Mouse (Mus musculus): ENCODE measurements around the gene Eef2kmt. TPM values are rescaled to one million over a fixed set of nuclear protein-coding genes. Genes with fewer than 3 reads are reported as not detected.

Eef2kmt gene
- polyA plus RNA-seq, 1 experiment, result 12.6 TPM

GRCm38 (mm10) chr16:5272371-5272770 is 16.6 kb upstream of the Eef2kmt start:
- no peaks in the 10 kb centered on the region for H3K79me3 ChIP-seq (ENCODE audit: low read depth)
- H3K36me3 ChIP-seq (ENCODE audit: control insufficient read depth, insufficient read depth), result no peaks in the 10 kb centered on the region
- TF ChIP-seq FOSL1 (IDR thresholded peaks at IDR 0.05; ENCODE audit: insufficient read depth, low read length, poor library complexity, severe bottlenecking) (no peak), CTCF (IDR thresholded peaks at IDR 0.05; ENCODE audit: control insufficient read depth, insufficient read depth, insufficient read length) (no peak), CEBPB (IDR thresholded peaks at IDR 0.05; ENCODE audit: low read depth) (no peak), MAX (IDR thresholded peaks at IDR 0.05) (no peak), MYOG (IDR thresholded peaks at IDR 0.05; ENCODE audit: control insufficient read depth, extremely low read depth, insufficient read length) (no peak), USF1 (IDR thresholded peaks at IDR 0.05; ENCODE audit: low read depth) (no peak)
- no peak overlapping the region for H3ac ChIP-seq (ENCODE audit: control insufficient read depth, insufficient read length, low read depth)
- H3K4me3 ChIP-seq (ENCODE audit: insufficient read depth, poor library complexity, severe bottlenecking), result no peak overlapping the region
- peaks cover 4% of the 10 kb centered on the region for H3K27me3 ChIP-seq (ENCODE audit: control insufficient read depth, insufficient read depth, insufficient read length)
- no peaks in the 10 kb centered on the region for H3K79me2 ChIP-seq (ENCODE audit: control insufficient read depth, insufficient read depth)

- H3K79me2 ChIP-seq (ENCODE audit: control insufficient read depth, insufficient read depth), result no peaks in the 10 kb centered on the region
- TF ChIP-seq MYOG (IDR thresholded peaks at IDR 0.05; ENCODE audit: control insufficient read depth, extremely low read depth, insufficient read length), result no peak
- TF ChIP-seq CEBPB (IDR thresholded peaks at IDR 0.05; ENCODE audit: low read depth), result no peak
- TF ChIP-seq MAX (IDR thresholded peaks at IDR 0.05), result no peak
- TF ChIP-seq CTCF (IDR thresholded peaks at IDR 0.05; ENCODE audit: control insufficient read depth, insufficient read depth, insufficient read length), result no peak
- no peak for TF ChIP-seq MYOD1 (IDR thresholded peaks at IDR 0.05; ENCODE audit: control insufficient read depth, insufficient read length, low read depth)
- no peak for TF ChIP-seq FOSL1 (IDR thresholded peaks at IDR 0.05; ENCODE audit: insufficient read depth, low read length, poor library complexity, severe bottlenecking)
- TF ChIP-seq USF1 (IDR thresholded peaks at IDR 0.05; ENCODE audit: low read depth), result no peak
- H3K27me3 ChIP-seq (ENCODE audit: control insufficient read depth, insufficient read depth, insufficient read length), result peaks cover 4% of the 10 kb centered on the region
- no peak overlapping the region for H3ac ChIP-seq (ENCODE audit: control insufficient read depth, insufficient read length, low read depth)
- no peaks in the 10 kb centered on the region for H3K79me3 ChIP-seq (ENCODE audit: low read depth)
- no peak overlapping the region for H3K4me3 ChIP-seq (ENCODE audit: insufficient read depth, poor library complexity, severe bottlenecking)
- H3K36me3 ChIP-seq (ENCODE audit: control insufficient read depth, insufficient read depth), result no peaks in the 10 kb centered on the region
These were observed 15.7 kb upstream of the Eef2kmt start for GRCm38 (mm10) chr16:5271411-5272035.

GRCm38 (mm10) chr16:5263926-5264325 is 8.1 kb upstream of the Eef2kmt start:
- Histone ChIP-seq H3K36me3 (ENCODE audit: control insufficient read depth, insufficient read depth) (no peaks in the 10 kb centered on the region), H3K4me3 (ENCODE audit: insufficient read depth, poor library complexity, severe bottlenecking) (no peak overlapping the region), H3ac (ENCODE audit: control insufficient read depth, insufficient read length, low read depth) (no peak overlapping the region), H3K27me3 (ENCODE audit: control insufficient read depth, insufficient read depth, insufficient read length) (no peaks in the 10 kb centered on the region), H3K79me2 (ENCODE audit: control insufficient read depth, insufficient read depth) (no peaks in the 10 kb centered on the region), H3K79me3 (ENCODE audit: low read depth) (no peaks in the 10 kb centered on the region)
- TF ChIP-seq USF1 (IDR thresholded peaks at IDR 0.05; ENCODE audit: low read depth), result no peak
- no peak for TF ChIP-seq MYOD1 (IDR thresholded peaks at IDR 0.05; ENCODE audit: control insufficient read depth, insufficient read length, low read depth)
- no peak for TF ChIP-seq CTCF (IDR thresholded peaks at IDR 0.05; ENCODE audit: control insufficient read depth, insufficient read depth, insufficient read length)

- no peaks in the 10 kb centered on the region for H3K79me2 ChIP-seq (ENCODE audit: control insufficient read depth, insufficient read depth)
These were observed 7.4 kb upstream of the Eef2kmt start for GRCm38 (mm10) chr16:5263156-5263555.

GRCm38 (mm10) chr16:5255081-5255740 is 572 bp downstream of the Eef2kmt start:
- Histone ChIP-seq H3K79me3 (ENCODE audit: low read depth) (no peaks in the 10 kb centered on the region), H3K27me3 (ENCODE audit: control insufficient read depth, insufficient read depth, insufficient read length) (no peaks in the 10 kb centered on the region), H3ac (ENCODE audit: control insufficient read depth, insufficient read length, low read depth) (peak overlapping the region; percentile 79), H3K36me3 (ENCODE audit: control insufficient read depth, insufficient read depth) (peaks cover 9% of the 10 kb centered on the region), H3K79me2 (ENCODE audit: control insufficient read depth, insufficient read depth) (peaks cover 8% of the 10 kb centered on the region), H3K4me3 (ENCODE audit: insufficient read depth, poor library complexity, severe bottlenecking) (peak overlapping the region; percentile 44)
- TF ChIP-seq USF1 (IDR thresholded peaks at IDR 0.05; ENCODE audit: low read depth) (no peak), MAX (IDR thresholded peaks at IDR 0.05) (no peak), MYOG (IDR thresholded peaks at IDR 0.05; ENCODE audit: control insufficient read depth, extremely low read depth, insufficient read length) (no peak), MYOD1 (IDR thresholded peaks at IDR 0.05; ENCODE audit: control insufficient read depth, insufficient read length, low read depth) (no peak), CTCF (IDR thresholded peaks at IDR 0.05; ENCODE audit: control insufficient read depth, insufficient read depth, insufficient read length) (no peak), FOSL1 (IDR thresholded peaks at IDR 0.05; ENCODE audit: insufficient read depth, low read length, poor library complexity, severe bottlenecking) (no peak), CEBPB (IDR thresholded peaks at IDR 0.05; ENCODE audit: low read depth) (no peak)

More at GRCm38 (mm10) chr16:5263156-5263555, 7.4 kb upstream of the Eef2kmt start:
- Histone ChIP-seq H3K27me3 (ENCODE audit: control insufficient read depth, insufficient read depth, insufficient read length) (no peaks in the 10 kb centered on the region), H3ac (ENCODE audit: control insufficient read depth, insufficient read length, low read depth) (no peak overlapping the region), H3K79me3 (ENCODE audit: low read depth) (no peaks in the 10 kb centered on the region), H3K4me3 (ENCODE audit: insufficient read depth, poor library complexity, severe bottlenecking) (no peak overlapping the region), H3K36me3 (ENCODE audit: control insufficient read depth, insufficient read depth) (no peaks in the 10 kb centered on the region)
- TF ChIP-seq MAX (IDR thresholded peaks at IDR 0.05) (no peak), MYOD1 (IDR thresholded peaks at IDR 0.05; ENCODE audit: control insufficient read depth, insufficient read length, low read depth) (no peak), USF1 (IDR thresholded peaks at IDR 0.05; ENCODE audit: low read depth) (no peak), CTCF (IDR thresholded peaks at IDR 0.05; ENCODE audit: control insufficient read depth, insufficient read depth, insufficient read length) (no peak), MYOG (IDR thresholded peaks at IDR 0.05; ENCODE audit: control insufficient read depth, extremely low read depth, insufficient read length) (no peak), CEBPB (IDR thresholded peaks at IDR 0.05; ENCODE audit: low read depth) (no peak), FOSL1 (IDR thresholded peaks at IDR 0.05; ENCODE audit: insufficient read depth, low read length, poor library complexity, severe bottlenecking) (no peak)
